Mouse (Mus musculus): ENCODE data around the gene Foxn3. TPM values are rescaled to one million over a fixed set of nuclear protein-coding genes. Genes with fewer than 3 reads are reported as not detected.

Gene Foxn3
- polyA plus RNA-seq, 1 experiment, result 61.0 TPM

DNA sequence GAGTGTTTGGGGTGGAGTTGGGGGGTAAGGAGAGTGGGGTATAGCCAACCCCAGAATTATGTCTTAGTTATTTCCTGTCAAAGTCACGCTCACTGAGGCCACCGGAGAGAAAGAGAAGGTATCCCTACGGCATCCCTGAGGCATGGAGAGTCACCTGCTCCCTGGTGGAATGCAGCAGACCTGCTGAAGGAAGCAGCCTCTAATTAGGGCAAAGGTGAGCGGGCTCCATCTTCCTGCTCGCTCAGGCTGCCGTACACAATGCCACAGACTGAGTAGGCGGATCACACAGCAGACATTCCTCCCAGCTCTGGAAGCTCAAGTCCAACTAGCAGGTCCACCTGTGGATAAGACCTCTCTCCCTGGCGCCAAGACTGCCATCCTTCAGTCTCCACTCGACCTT, 197.4 kb downstream of the Foxn3 start:
- no peak overlapping the region for H3K9ac ChIP-seq (ENCODE audit: low read depth, poor library complexity, severe bottlenecking)
- H3K27ac ChIP-seq (ENCODE audit: insufficient read depth, low read length), result no peak overlapping the region
- no peaks in the 10 kb centered on the region for H3K9me3 ChIP-seq (replicated peaks; ENCODE audit: control insufficient read depth, insufficient read depth, low read length, poor library complexity, severe bottlenecking)
- no peaks in the 10 kb centered on the region for H3K36me3 ChIP-seq (ENCODE audit: control insufficient read depth, insufficient read depth, low read length, poor library complexity, severe bottlenecking)
- peak; percentile 61; the same call in 1 of the 2 replicates for TF ChIP-seq EP300 (IDR thresholded peaks at IDR 0.05; ENCODE audit: insufficient read depth, low read depth, low read length)
- TF ChIP-seq CTCF (IDR thresholded peaks at IDR 0.05; ENCODE audit: low read depth, low read length), result no peak
- peak overlapping the region; percentile 14; the same call in 1 of the 2 replicates for H3K4me3 ChIP-seq (ENCODE audit: low read depth, low read length)
- no peaks in the 10 kb centered on the region for H3K27me3 ChIP-seq (ENCODE audit: control insufficient read depth, insufficient read depth, low read length, poor library complexity, severe bottlenecking)
- H3K4me1 ChIP-seq (ENCODE audit: control insufficient read depth, insufficient read depth, low read length), result peaks cover 26% of the 10 kb centered on the region

DNA sequence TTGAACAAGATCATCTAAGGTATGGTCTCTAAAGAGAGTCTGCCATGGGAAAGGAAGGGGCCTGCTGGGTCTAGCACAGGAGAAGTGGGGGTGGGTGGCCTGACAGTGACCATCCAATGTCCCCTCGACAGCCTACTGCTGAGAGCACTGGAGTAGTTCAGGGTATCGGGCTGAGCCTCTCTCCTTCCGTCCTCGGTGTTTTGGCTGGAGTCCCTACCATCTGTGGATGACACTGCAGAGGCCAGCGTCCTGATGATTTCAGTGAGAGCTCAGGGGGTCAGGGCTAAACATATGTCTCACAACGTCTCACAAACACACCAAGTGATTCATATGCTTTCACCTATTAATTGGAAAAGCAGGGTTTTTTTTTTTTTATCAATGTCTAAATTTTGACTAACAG, 199.2 kb downstream of the Foxn3 start:
- H3K36me3 ChIP-seq (ENCODE audit: control insufficient read depth, insufficient read depth, low read length, poor library complexity, severe bottlenecking), result no peaks in the 10 kb centered on the region
- H3K27me3 ChIP-seq (ENCODE audit: control insufficient read depth, insufficient read depth, low read length, poor library complexity, severe bottlenecking), result no peaks in the 10 kb centered on the region
- peaks cover 26% of the 10 kb centered on the region for H3K4me1 ChIP-seq (ENCODE audit: control insufficient read depth, insufficient read depth, low read length)
- H3K9me3 ChIP-seq (replicated peaks; ENCODE audit: control insufficient read depth, insufficient read depth, low read length, poor library complexity, severe bottlenecking), result no peaks in the 10 kb centered on the region
- H3K9ac ChIP-seq (ENCODE audit: low read depth, poor library complexity, severe bottlenecking), result no peak overlapping the region
- H3K27ac ChIP-seq (ENCODE audit: insufficient read depth, low read length), result no peak overlapping the region
- TF ChIP-seq CTCF (IDR thresholded peaks at IDR 0.05; ENCODE audit: low read depth, low read length), result no peak
- no peak for TF ChIP-seq EP300 (IDR thresholded peaks at IDR 0.05; ENCODE audit: insufficient read depth, low read depth, low read length)
- no peak for TF ChIP-seq POLR2A (IDR thresholded peaks at IDR 0.05; ENCODE audit: insufficient read depth, low read length)
- H3K4me3 ChIP-seq (ENCODE audit: low read depth, low read length), result no peak overlapping the region

DNA sequence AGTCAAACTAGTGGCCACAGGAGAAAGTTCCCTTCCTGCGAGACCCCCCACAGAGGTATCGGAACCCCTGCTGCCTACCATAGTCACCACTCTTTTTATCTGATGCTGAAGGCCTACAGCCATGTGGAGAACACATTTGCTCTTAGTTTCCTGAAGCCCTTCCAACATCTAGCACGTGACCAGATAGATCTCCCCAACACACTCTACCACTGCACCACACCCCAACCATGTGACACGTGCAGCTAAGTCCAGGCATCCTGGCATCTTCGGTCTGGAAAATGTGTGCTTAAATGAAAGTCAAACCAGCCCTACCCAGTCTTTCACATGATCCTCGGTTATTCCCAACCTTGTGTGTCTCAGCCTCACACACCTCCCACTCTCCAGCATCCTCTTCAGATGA, 200.4 kb downstream of the Foxn3 start:
- H3K9ac ChIP-seq (ENCODE audit: low read depth, poor library complexity, severe bottlenecking), result no peak overlapping the region

DNA sequence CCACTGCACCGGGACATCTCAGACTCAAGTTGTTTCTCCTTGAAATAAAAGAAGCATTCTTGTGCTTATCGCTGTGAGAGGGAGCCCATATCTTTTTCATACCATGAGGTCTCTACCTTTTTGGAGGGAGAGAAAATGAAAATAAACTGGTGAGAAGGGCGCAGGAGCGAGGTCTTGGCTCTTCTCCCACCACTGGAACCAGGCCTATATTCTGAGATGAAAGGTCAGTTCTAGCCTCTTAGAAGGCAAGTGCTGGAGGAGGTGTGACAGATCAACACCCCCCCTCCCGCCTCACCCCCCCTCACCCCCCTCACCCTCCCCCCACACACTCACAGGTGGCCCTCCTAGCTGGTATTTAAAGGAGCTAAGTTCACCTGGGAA, 201.6 kb downstream of the Foxn3 start:
- no peak overlapping the region for H3K9ac ChIP-seq (ENCODE audit: low read depth, poor library complexity, severe bottlenecking)
- H3K4me3 ChIP-seq (ENCODE audit: low read depth, low read length), result no peak overlapping the region
- no peaks in the 10 kb centered on the region for H3K36me3 ChIP-seq (ENCODE audit: control insufficient read depth, insufficient read depth, low read length, poor library complexity, severe bottlenecking)
- no peak for TF ChIP-seq CTCF (IDR thresholded peaks at IDR 0.05; ENCODE audit: low read depth, low read length)
- peaks cover 26% of the 10 kb centered on the region for H3K4me1 ChIP-seq (ENCODE audit: control insufficient read depth, insufficient read depth, low read length)
- no peaks in the 10 kb centered on the region for H3K9me3 ChIP-seq (replicated peaks; ENCODE audit: control insufficient read depth, insufficient read depth, low read length, poor library complexity, severe bottlenecking)
- no peaks in the 10 kb centered on the region for H3K27me3 ChIP-seq (ENCODE audit: control insufficient read depth, insufficient read depth, low read length, poor library complexity, severe bottlenecking)
- peak overlapping the region; percentile 47 for H3K27ac ChIP-seq (ENCODE audit: insufficient read depth, low read length)

More for the DNA sequence above, 200.4 kb downstream of the Foxn3 start:
- H3K4me3 ChIP-seq (ENCODE audit: low read depth, low read length), result no peak overlapping the region
- TF ChIP-seq CTCF (IDR thresholded peaks at IDR 0.05; ENCODE audit: low read depth, low read length) (no peak), EP300 (IDR thresholded peaks at IDR 0.05; ENCODE audit: insufficient read depth, low read depth, low read length) (no peak), POLR2A (IDR thresholded peaks at IDR 0.05; ENCODE audit: insufficient read depth, low read length) (no peak)
- peaks cover 25% of the 10 kb centered on the region for H3K4me1 ChIP-seq (ENCODE audit: control insufficient read depth, insufficient read depth, low read length)
- no peaks in the 10 kb centered on the region for H3K9me3 ChIP-seq (replicated peaks; ENCODE audit: control insufficient read depth, insufficient read depth, low read length, poor library complexity, severe bottlenecking)
- H3K27me3 ChIP-seq (ENCODE audit: control insufficient read depth, insufficient read depth, low read length, poor library complexity, severe bottlenecking), result no peaks in the 10 kb centered on the region
- no peaks in the 10 kb centered on the region for H3K36me3 ChIP-seq (ENCODE audit: control insufficient read depth, insufficient read depth, low read length, poor library complexity, severe bottlenecking)
- no peak overlapping the region for H3K27ac ChIP-seq (ENCODE audit: insufficient read depth, low read length)

DNA sequence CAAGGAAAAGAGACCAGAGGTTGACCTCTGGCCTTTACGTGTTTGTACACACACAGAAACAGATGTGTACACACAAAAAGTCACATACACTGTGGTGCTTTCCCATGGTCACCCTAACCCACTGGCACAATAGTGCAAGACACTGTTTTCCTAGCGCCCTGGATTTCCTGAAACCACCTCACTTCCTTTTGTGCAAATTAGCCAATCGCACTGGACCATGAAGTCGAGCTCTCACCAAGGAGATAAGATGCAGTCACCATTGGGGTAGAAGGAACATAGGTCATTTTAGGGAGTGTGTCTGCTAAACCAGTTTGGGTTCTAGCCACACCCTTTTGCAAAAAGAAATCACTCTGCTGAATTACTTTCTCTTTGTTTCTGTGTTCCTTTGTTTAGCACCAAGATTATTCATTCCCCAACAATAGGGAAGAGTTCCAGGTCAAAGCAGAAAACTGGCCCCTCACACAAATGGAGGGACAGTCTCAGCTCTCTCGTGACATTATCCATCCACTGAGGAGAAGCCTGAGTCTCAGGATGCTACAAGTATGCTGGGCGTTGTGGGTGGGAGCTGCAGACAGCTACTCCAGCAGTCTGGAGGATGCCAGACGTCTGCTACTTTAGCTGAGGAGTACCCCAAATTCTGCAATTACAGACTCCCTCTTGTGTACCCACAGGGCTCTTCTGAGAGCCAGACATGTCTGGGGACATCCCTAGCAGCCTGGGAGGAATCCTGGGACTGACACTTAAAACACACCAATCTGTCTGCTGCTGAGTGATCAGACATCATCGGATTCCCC, 202.2 kb downstream of the Foxn3 start:
- H3K27ac ChIP-seq (ENCODE audit: insufficient read depth, low read length), result peak overlapping the region; percentile 82
- no peaks in the 10 kb centered on the region for H3K9me3 ChIP-seq (replicated peaks; ENCODE audit: control insufficient read depth, insufficient read depth, low read length, poor library complexity, severe bottlenecking)
- H3K27me3 ChIP-seq (ENCODE audit: control insufficient read depth, insufficient read depth, low read length, poor library complexity, severe bottlenecking), result no peaks in the 10 kb centered on the region
- no peak overlapping the region for H3K4me3 ChIP-seq (ENCODE audit: low read depth, low read length)
- H3K9ac ChIP-seq (ENCODE audit: low read depth, poor library complexity, severe bottlenecking), result no peak overlapping the region
- peaks cover 25% of the 10 kb centered on the region for H3K4me1 ChIP-seq (ENCODE audit: control insufficient read depth, insufficient read depth, low read length)
- TF ChIP-seq CTCF (IDR thresholded peaks at IDR 0.05; ENCODE audit: low read depth, low read length) (no peak), POLR2A (IDR thresholded peaks at IDR 0.05; ENCODE audit: insufficient read depth, low read length) (no peak), EP300 (IDR thresholded peaks at IDR 0.05; ENCODE audit: insufficient read depth, low read depth, low read length) (no peak)
- H3K36me3 ChIP-seq (ENCODE audit: control insufficient read depth, insufficient read depth, low read length, poor library complexity, severe bottlenecking), result no peaks in the 10 kb centered on the region

DNA sequence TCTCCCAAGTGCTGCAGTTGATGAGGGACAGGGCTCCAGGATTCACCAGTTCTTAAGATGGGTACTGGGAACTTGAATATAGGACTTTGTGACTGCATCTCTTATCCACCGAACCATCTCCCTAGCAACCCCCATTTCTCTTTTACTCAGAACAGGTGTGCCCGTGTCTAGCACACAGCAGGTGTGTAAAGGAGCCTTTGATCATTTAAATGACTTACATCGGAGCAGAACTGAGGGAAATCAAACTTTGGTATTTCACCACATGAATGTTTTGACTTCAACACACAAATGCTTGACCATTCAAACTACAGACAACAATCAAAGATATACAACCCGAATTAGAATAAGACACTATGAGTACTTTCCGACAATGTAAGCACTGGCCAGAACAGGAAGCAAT, 204.7 kb downstream of the Foxn3 start:
- Histone ChIP-seq H3K36me3 (ENCODE audit: control insufficient read depth, insufficient read depth, low read length, poor library complexity, severe bottlenecking) (no peaks in the 10 kb centered on the region), H3K9ac (ENCODE audit: low read depth, poor library complexity, severe bottlenecking) (no peak overlapping the region), H3K27ac (ENCODE audit: insufficient read depth, low read length) (no peak overlapping the region), H3K27me3 (ENCODE audit: control insufficient read depth, insufficient read depth, low read length, poor library complexity, severe bottlenecking) (no peaks in the 10 kb centered on the region), H3K4me3 (ENCODE audit: low read depth, low read length) (no peak overlapping the region), H3K4me1 (ENCODE audit: control insufficient read depth, insufficient read depth, low read length) (peaks cover 18% of the 10 kb centered on the region), H3K9me3 (replicated peaks; ENCODE audit: control insufficient read depth, insufficient read depth, low read length, poor library complexity, severe bottlenecking) (no peaks in the 10 kb centered on the region)
- TF ChIP-seq EP300 (IDR thresholded peaks at IDR 0.05; ENCODE audit: insufficient read depth, low read depth, low read length) (no peak), CTCF (IDR thresholded peaks at IDR 0.05; ENCODE audit: low read depth, low read length) (no peak), POLR2A (IDR thresholded peaks at IDR 0.05; ENCODE audit: insufficient read depth, low read length) (no peak)

All from ES-Bruce4 (cell line).